Mouse (Mus musculus) neutrophil, adult 5-6 weeks (primary cell): Measurements from ENCODE around the gene Gpc3. TPM values are rescaled to one million over a fixed set of nuclear protein-coding genes. Genes with fewer than 3 reads are reported as not detected.

Experiments used
- total RNA-seq: library from RNA; stranded (forward); fragments of 200-1000 nt; gene quantifications from 2 replicates; pipeline ENCODE4 v1.2.3, GENCODE M21; 2017

The Gpc3 gene
- total RNA-seq, 1 experiment from 2014 or later: 0.23 TPM

Other genes with a start within 250 kb of the Gpc3 start
- gene Ccdc160, start 177.2 kb upstream of the Gpc3 start, total RNA-seq: not detected in 2 replicates